Mouse (Mus musculus) olfactory bulb, adult 2 months (tissue): ENCODE results near the gene Macf1. TPM values are rescaled to one million over a fixed set of nuclear protein-coding genes. Genes with fewer than 3 reads are reported as not detected.
"Not testable (repeated sequence)": the region's sequence is repeated elsewhere in the genome, so short reads cannot be mapped to it uniquely, and the experiment has no call there.

Experiments
- H3K27ac ChIP-seq: fragments of 200-500 bp; 2 replicates; pipeline ENCODE4 v1.5.1; 2012; ENCODE audit warnings: low read depth, low read length; ENCODE audit not compliant: insufficient read depth
- H3K4me1 ChIP-seq: fragments of 200-500 bp; 2 replicates; pipeline ENCODE4 v1.6.1; 2012; ENCODE audit warnings: low read length; ENCODE audit not compliant: control insufficient read depth, insufficient read depth
- H3K4me3 ChIP-seq: fragments of 200-500 bp; 2 replicates; pipeline ENCODE4 v1.5.1; 2012; ENCODE audit warnings: mild to moderate bottlenecking, low read depth, low read length, moderate library complexity; ENCODE audit not compliant: insufficient read depth
- CTCF ChIP-seq: fragments of 200-500 bp; IDR thresholded peaks from 2 replicates; pipeline ENCODE4 v1.5.1; 2012; ENCODE audit warnings: low read depth, mild to moderate bottlenecking, low read length, moderate library complexity; ENCODE audit not compliant: insufficient read depth
- POLR2A ChIP-seq: fragments of 200-500 bp; IDR thresholded peaks from 2 replicates; pipeline ENCODE4 v1.6.1; 2012; ENCODE audit warnings: mild to moderate bottlenecking, low read depth, low read length, moderate library complexity; ENCODE audit not compliant: insufficient read depth
- WGBS: fragments of 180-500 bp; shearing (Covaris S2); methylation state at CpG from one replicate; pipeline ENCODE4 v1.1.7; 2018; 5-methylcytosine and 5-hydroxymethylcytosine counted together
- polyA plus RNA-seq: library from polyadenylated mRNA; stranded (reverse); fragments of >200 nt; gene quantifications from 2 replicates; pipeline ENCODE4 v1.2.4, GENCODE M21; 2012; ENCODE audit warnings: low replicate concordance; ENCODE audit not compliant: missing spikeins, insufficient read depth, insufficient read length

The Macf1 gene
- polyA plus RNA-seq, 1 experiment, result 508 TPM

- TF ChIP-seq CTCF (no peak), POLR2A (no peak)
- 2% methylated on average over 8 of the region's 8 CpGs for WGBS
Observed at GRCm38 (mm10) chr4:123527607-123528010, 156.6 kb downstream of the Macf1 start.

DNA sequence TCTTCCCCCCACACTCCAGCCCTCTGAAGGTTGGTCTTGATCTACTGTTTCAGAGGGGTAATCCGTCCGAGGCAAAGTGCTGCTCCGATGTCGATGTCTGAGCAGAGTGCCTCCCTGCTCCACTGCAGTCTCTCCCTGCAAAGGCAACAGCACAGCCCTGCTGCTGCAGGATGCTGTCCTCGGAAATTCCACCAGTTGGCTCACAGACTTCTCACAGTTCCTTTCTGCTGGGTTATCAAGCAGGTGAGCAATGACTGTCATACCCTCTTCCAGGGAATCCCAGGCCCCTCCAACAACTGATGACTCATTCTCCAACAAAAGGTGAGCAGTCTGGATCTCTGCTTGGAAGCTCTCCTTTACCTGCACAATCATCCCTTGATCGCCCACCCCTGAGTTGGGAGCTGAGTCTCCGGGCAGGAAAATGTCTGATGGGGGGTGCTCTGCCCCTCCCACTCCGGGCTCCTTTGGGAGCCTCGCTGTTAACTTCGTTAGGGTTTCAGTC, 157.3 kb downstream of the Macf1 start:
- Histone ChIP-seq H3K4me1 (peaks cover 25% of the 10 kb centered on the region), H3K4me3 (peak overlapping the region; percentile 47), H3K27ac (peak overlapping the region; percentile 92)
- TF ChIP-seq CTCF (no peak), POLR2A (no peak)
- 15% methylated on average over 10 of the region's 10 CpGs for WGBS

More at GRCm38 (mm10) chr4:123527607-123528010, 156.6 kb downstream of the Macf1 start:
- Histone ChIP-seq H3K4me3 (peak overlapping the region; percentile 47), H3K4me1 (peaks cover 25% of the 10 kb centered on the region), H3K27ac (peak overlapping the region; percentile 92)

DNA sequence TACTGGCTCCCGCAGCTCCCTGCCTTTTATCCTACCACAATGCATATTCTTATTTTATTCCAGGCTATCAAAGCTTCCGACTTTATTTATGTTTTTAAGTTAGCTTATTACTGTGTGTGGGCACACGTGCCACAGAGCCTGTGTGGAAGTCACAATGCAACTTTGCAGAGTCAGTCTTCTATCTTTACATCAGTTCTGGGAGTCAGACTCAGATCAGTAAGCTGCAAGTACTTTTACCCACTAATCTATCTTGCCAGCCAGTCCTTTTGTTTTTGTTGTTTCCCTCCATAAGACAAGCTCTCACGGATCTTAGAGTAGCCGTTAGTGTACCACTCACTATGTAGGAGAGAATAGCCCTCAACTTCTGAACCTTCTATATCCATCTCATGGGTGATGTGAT, 159.4 kb downstream of the Macf1 start:
- H3K4me3 ChIP-seq, result no peak overlapping the region
- TF ChIP-seq CTCF, result no peak
- TF ChIP-seq POLR2A, result no peak
- H3K4me1 ChIP-seq, result peaks cover 25% of the 10 kb centered on the region
- H3K27ac ChIP-seq, result no peak overlapping the region
- WGBS, result 54% methylated on average over 5 of the region's 5 CpGs

DNA sequence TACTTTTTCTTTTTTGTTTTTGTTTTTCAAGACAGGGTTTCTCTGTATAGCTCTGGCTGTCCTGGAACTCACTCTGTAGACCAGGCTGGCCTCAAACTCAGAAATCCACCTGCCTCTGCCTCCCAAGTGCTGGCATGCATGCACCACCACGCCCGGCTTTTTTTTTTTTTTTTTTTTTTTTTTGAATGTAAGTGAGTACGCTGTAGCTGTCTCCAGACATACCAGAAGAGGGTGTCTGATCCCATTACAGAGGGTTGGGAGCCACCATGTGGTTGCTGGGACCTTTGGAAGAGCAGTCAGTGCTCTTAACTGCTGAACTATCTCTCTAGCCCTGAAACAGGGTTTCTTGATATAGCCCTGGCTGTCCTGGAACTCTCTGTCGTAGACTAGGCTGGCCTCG, 164.0 kb downstream of the Macf1 start:
- not testable (repeated sequence) for H3K4me1 ChIP-seq, H3K27ac ChIP-seq, H3K4me3 ChIP-seq
- 89% methylated on average over 5 of the region's 5 CpGs for WGBS

DNA sequence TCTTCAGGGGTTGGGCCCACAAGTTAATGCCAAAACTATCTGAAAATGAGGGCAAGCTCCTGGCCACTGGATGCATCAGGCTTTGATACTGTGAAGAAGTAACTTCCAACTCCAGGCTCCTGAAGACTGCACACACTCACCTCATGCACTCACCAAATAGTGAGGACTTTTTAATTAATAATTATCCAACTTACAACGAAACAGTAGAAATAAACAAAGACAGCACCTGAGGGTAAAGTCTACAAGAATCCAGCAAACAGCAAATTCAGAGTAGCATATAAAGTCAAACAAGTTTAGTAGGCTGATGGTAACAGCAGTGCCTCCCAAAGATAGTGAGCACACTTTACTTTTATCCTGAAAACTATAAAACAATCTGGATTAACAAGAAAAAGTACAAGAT, 168.5 kb downstream of the Macf1 start:
- H3K27ac ChIP-seq, result no peak overlapping the region
- no peaks in the 10 kb centered on the region for H3K4me1 ChIP-seq
- no peak overlapping the region for H3K4me3 ChIP-seq
- WGBS, result 46% methylated on average over 1 of the region's 1 CpGs
- TF ChIP-seq CTCF (no peak), POLR2A (no peak)

- 47% methylated on average over 1 of the region's 1 CpGs for WGBS
- H3K4me1 ChIP-seq, result no peaks in the 10 kb centered on the region
- no peak overlapping the region for H3K4me3 ChIP-seq
- H3K27ac ChIP-seq, result no peak overlapping the region
- TF ChIP-seq POLR2A (no peak), CTCF (no peak)
Observed at GRCm38 (mm10) chr4:123510201-123510600, 174.0 kb downstream of the Macf1 start.

- TF ChIP-seq POLR2A (no peak), CTCF (no peak)
- 66% methylated on average over 3 of the region's 3 CpGs for WGBS
- H3K4me3 ChIP-seq, result no peak overlapping the region
- H3K27ac ChIP-seq, result no peak overlapping the region
- no peaks in the 10 kb centered on the region for H3K4me1 ChIP-seq
Observed at GRCm38 (mm10) chr4:123489086-123489485, 195.1 kb downstream of the Macf1 start.

- Histone ChIP-seq H3K4me1 (no peaks in the 10 kb centered on the region), H3K4me3 (no peak overlapping the region), H3K27ac (no peak overlapping the region)
- WGBS, result 90% methylated on average over 4 of the region's 4 CpGs
- TF ChIP-seq POLR2A, result no peak
- TF ChIP-seq CTCF, result no peak
Observed at GRCm38 (mm10) chr4:123479991-123480390, 204.2 kb downstream of the Macf1 start.

DNA sequence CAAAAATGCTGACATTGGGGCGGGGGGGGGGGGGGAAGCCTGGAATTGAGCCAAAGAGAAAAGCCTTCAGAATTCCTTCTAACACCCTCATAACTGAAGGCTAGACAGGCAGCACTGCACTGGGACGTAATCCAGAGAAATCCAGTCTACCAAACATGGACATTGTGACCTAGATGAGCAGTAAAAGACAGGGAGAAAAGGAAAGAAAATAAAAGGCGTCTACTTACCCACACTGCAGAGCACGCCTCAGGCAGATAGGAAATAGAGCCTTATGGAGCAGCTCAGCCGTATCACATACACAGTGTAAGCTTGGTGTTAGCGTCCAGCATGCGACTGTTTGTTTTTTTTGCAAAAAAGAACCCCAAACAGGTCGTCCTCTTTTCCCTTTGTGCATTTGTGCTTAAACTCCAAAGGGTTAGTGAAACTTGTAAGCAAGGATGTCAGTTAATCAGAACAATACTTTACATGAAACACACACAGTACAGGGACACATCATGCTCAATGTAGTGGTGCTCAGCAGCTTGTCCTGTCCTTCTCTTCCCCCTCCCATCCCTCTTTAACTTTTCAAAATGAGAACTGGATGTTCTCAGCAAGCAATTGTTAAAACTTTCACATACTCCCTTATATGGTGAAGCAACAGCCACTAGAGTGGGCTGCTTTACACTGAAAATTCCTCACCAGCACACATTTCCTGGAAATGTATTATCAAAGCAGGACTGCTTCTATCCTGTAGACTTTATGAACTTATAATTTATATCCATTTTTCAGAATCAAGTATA, 205.3 kb downstream of the Macf1 start:
- TF ChIP-seq POLR2A, result no peak
- no peak for TF ChIP-seq CTCF
- H3K4me3 ChIP-seq, result no peak overlapping the region
- 35% methylated on average over 8 of the region's 8 CpGs for WGBS
- no peaks in the 10 kb centered on the region for H3K4me1 ChIP-seq
- H3K27ac ChIP-seq, result no peak overlapping the region
